Mouse (Mus musculus) liver, embryonic 14.5 days (tissue): ENCODE results near the gene Stk35. TPM values are rescaled to one million over a fixed set of nuclear protein-coding genes. Genes with fewer than 3 reads are reported as not detected.

Source experiments
- ATAC-seq: fragments of 200-750 bp; cut with Nextera tagmentation; 2 replicates; pipeline ENCODE4 v1.8.0; 2017; ENCODE audit warnings: moderate number of reproducible peaks, mild to moderate bottlenecking, moderate library complexity; ENCODE audit not compliant: insufficient read depth
- DNase-seq, 3 experiments: peaks; one replicate each; pipeline ENCODE4 v3.0.0-alpha.2; 2012 to 2013; ENCODE audit warnings: low read depth in 3 of 3, low spot score in 3 of 3
- H3K27ac ChIP-seq: fragments of 300-500 bp; sonication (generic); 2 replicates; pipeline ENCODE4 v1.5.1; 2014; ENCODE audit warnings: moderate library complexity, mild to moderate bottlenecking, control low read depth, inconsistent platforms
- H3K27me3 ChIP-seq: fragments of 300-500 bp; sonication (generic); 2 replicates; pipeline ENCODE4 v1.6.1; 2014; ENCODE audit warnings: mild to moderate bottlenecking, low read length, moderate library complexity; ENCODE audit not compliant: control insufficient read depth, insufficient read depth
- H3K36me3 ChIP-seq: fragments of 300-500 bp; sonication (generic); replicated peaks from 2 replicates; pipeline ENCODE4 v1.6.1; 2014; ENCODE audit warnings: low read depth; ENCODE audit not compliant: control insufficient read depth, insufficient read depth
- H3K4me1 ChIP-seq, 2 experiments: fragments of 200-500 bp in 1 of 2; fragments of 300-500 bp in 1 of 2; sonication (generic) in 1 of 2; replicated peaks; 2 replicates each; pipeline ENCODE4 v1.6.1; 2012 to 2014; ENCODE audit warnings: antibody characterized with exemption in 1 of 2, inconsistent platforms in 1 of 2, low read length in 1 of 2; ENCODE audit not compliant: control insufficient read depth in 2 of 2, insufficient read depth in 2 of 2
- H3K4me2 ChIP-seq: fragments of 300-500 bp; sonication (generic); 2 replicates; pipeline ENCODE4 v1.6.1; 2014; ENCODE audit warnings: low read depth, mild to moderate bottlenecking, control low read depth, moderate library complexity
- H3K4me3 ChIP-seq, 2 experiments: fragments of 200-500 bp in 1 of 2; fragments of 300-500 bp in 1 of 2; sonication (generic) in 1 of 2; 2 replicates each; pipeline ENCODE4 v1.5.1; 2012 to 2014; ENCODE audit warnings: low read depth in 2 of 2, low read length in 2 of 2, mild to moderate bottlenecking in 2 of 2, control low read depth in 1 of 2, inconsistent platforms in 1 of 2, moderate library complexity in 1 of 2; ENCODE audit not compliant: insufficient read depth in 1 of 2
- H3K9ac ChIP-seq: fragments of 300-500 bp; sonication (generic); replicated peaks from 2 replicates; pipeline ENCODE4 v1.6.1; 2014; ENCODE audit warnings: mild to moderate bottlenecking, control low read depth, moderate library complexity
- H3K9me3 ChIP-seq: fragments of 300-500 bp; sonication (generic); 2 replicates; pipeline ENCODE4 v1.6.1; 2016; ENCODE audit warnings: low read length, mixed read lengths; ENCODE audit not compliant: control insufficient read depth
- CTCF ChIP-seq: IDR thresholded peaks from 2 replicates; pipeline ENCODE4 v1.5.1; 2016; ENCODE audit warnings: antibody characterized with exemption, low read depth, control low read depth
- EP300 ChIP-seq: IDR thresholded peaks from 2 replicates; pipeline ENCODE4 v1.6.1; 2016; ENCODE audit warnings: antibody characterized with exemption, low read depth
- WGBS: fragments of 180-500 bp; shearing (Covaris S2); extraction: QIAGEN DNeasy Blood & Tissue Kit; methylation state at CpG from one replicate; pipeline ENCODE4 v1.1.7; 2014; ENCODE audit not compliant: insufficient replicate concordance; 5-methylcytosine and 5-hydroxymethylcytosine counted together
- polyA plus RNA-seq, 2 experiments: library from polyadenylated mRNA; depleted of rRNA in 1 of 2; stranded (reverse) in 1 of 2; unstranded in 1 of 2; fragments of >200 nt; fragmentation: Nextera tagmentation in 1 of 2; extraction: Ambion mirVana in 1 of 2; gene quantifications; 2 replicates each; pipeline versions ENCODE4 v1.2.1 to v1.2.3; 2012 to 2014

Stk35 gene
- polyA plus RNA-seq, 2 experiments = 4.9 to 5.8 TPM

DNA sequence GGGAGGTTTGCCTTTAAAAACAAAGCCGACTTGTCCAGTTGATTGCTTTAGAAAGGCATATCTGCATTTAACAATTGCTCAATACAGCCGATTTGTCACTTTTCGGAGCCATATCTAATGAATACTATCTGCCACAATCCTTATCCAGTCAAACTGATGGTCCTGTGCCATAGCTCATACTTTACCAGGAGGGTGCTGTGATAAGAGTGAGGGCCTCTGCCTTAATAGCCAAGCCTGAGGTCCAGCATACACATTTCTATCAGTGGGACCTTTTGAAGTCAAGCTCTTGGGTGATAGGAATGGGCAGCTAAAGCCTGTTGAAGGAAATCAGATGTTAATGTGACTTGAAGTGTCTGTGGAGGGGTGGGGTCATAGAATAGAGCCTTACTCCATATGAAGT, 13.7 kb downstream of the Stk35 start:
- Histone ChIP-seq H3K36me3 (peaks cover 28% of the 10 kb centered on the region), H3K9ac (no peak overlapping the region), H3K9me3 (no peaks in the 10 kb centered on the region), H3K27ac (no peak overlapping the region), H3K4me2 (peak overlapping the region; percentile 18; the same call in 1 of the 2 replicates), H3K4me3 (no peak overlapping the region), H3K4me1 (peaks cover 6 to 14% of the 10 kb centered on the region in 2 experiments; a peak in 3 of 4 replicates), H3K27me3 (no peaks in the 10 kb centered on the region)
- 20% methylated on average over 3 of the region's 3 CpGs for WGBS
- ATAC-seq = peak; percentile 74
- DNase-seq = no peak
- TF ChIP-seq EP300 (peak; percentile 55), CTCF (no peak)

GRCm38 (mm10) chr2:129815076-129815475, 14.8 kb downstream of the Stk35 start:
- H3K36me3 ChIP-seq = peaks cover 23% of the 10 kb centered on the region
- peaks cover 6 to 14% of the 10 kb centered on the region in 2 experiments; a peak in 3 of 4 replicates for H3K4me1 ChIP-seq
- WGBS = 51% methylated on average over 2 of the region's 2 CpGs
- TF ChIP-seq CTCF (no peak), EP300 (no peak)
- DNase-seq (no peak), ATAC-seq (no peak)
- H3K27ac ChIP-seq = no peak overlapping the region
- no peak overlapping the region for H3K9ac ChIP-seq
- no peaks in the 10 kb centered on the region for H3K27me3 ChIP-seq
- no peak overlapping the region for H3K4me2 ChIP-seq
- no peak overlapping the region for H3K4me3 ChIP-seq
- no peaks in the 10 kb centered on the region for H3K9me3 ChIP-seq

DNA sequence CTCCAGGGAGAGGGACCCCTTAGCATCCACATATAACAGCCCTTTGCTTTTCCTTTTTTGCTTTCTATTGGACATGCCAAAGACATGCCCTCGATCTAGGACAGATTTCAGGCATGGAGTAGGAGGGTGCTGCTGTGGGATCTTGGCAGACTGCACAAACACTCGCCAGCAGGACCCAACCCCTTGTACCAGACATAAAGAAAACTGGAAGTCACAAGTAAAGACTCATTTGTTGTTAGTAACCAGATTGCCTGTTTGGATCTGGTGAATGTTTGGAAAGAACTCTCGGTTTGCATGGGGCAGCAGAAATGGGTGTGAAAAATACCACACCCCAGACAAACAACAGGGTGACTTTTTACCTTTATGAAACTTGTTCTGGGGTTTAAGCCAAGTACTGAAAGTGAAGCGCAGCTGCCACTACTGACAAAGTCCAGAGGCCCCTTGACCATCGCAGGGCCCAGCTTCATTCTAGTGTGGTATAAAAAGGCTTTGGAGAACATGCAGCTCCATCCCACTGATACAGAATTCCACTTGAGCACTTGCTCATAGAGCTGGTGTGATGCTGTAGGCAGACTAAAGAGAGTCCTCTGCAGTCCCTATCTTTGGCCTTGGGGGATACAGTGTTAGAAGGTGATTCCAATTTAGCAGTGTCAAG, 17.4 kb downstream of the Stk35 start:
- no peak for DNase-seq
- no peak overlapping the region for H3K9ac ChIP-seq
- H3K27me3 ChIP-seq = no peaks in the 10 kb centered on the region
- H3K9me3 ChIP-seq = no peaks in the 10 kb centered on the region
- no peak for TF ChIP-seq EP300
- TF ChIP-seq CTCF = no peak
- H3K4me2 ChIP-seq = no peak overlapping the region
- no peak for ATAC-seq
- peaks cover 5% of the 10 kb centered on the region for H3K36me3 ChIP-seq
- 85% methylated on average over 5 of the region's 5 CpGs for WGBS
- peaks cover 6 to 16% of the 10 kb centered on the region in 2 experiments; a peak in 3 of 4 replicates for H3K4me1 ChIP-seq
- no peak overlapping the region for H3K27ac ChIP-seq
- H3K4me3 ChIP-seq = no peak overlapping the region

GRCm38 (mm10) chr2:129818868-129819267, 18.6 kb downstream of the Stk35 start:
- Histone ChIP-seq H3K27ac (no peak overlapping the region), H3K4me1 (peaks cover 3 to 9% of the 10 kb centered on the region in 2 experiments; a peak in 3 of 4 replicates), H3K4me2 (no peak overlapping the region), H3K9me3 (no peaks in the 10 kb centered on the region), H3K4me3 (no peak overlapping the region), H3K27me3 (no peaks in the 10 kb centered on the region), H3K9ac (no peak overlapping the region), H3K36me3 (peaks cover 5% of the 10 kb centered on the region)
- no peak for TF ChIP-seq EP300
- TF ChIP-seq CTCF = no peak
- no peak for DNase-seq
- 81% methylated on average over 2 of the region's 2 CpGs for WGBS
- ATAC-seq = no peak

DNA sequence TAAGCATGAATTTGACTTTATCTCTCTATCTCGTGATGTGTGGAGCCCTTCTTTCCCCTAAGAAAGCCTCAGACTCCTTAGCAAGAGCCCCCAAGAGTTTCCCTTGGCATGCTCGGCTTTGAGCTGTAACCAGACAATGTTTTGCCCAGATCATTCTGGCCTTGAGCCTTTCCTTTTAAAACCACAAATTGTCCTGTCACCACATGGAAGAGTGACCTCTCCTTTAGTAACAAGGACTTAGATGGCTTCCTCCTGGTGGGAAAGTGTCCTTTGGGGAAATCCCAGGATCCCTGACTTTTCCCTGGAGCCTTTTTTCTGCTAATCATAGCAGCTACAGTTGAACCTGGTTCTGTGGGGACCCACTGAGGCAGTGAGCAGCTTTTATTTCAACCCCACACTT, 19.2 kb downstream of the Stk35 start:
- peaks cover 0 to 5% of the 10 kb centered on the region in 2 experiments; a peak in 1 of 4 replicates for H3K4me1 ChIP-seq
- 44% methylated on average over 2 of the region's 2 CpGs for WGBS
- DNase-seq (no peak), ATAC-seq (no peak)
- no peak overlapping the region for H3K27ac ChIP-seq
- peaks cover 5% of the 10 kb centered on the region for H3K36me3 ChIP-seq
- no peak for TF ChIP-seq EP300
- no peaks in the 10 kb centered on the region for H3K9me3 ChIP-seq
- no peak overlapping the region for H3K4me2 ChIP-seq
- no peak overlapping the region; the same call in 1 of the 2 replicates for H3K9ac ChIP-seq
- no peak overlapping the region for H3K4me3 ChIP-seq
- no peaks in the 10 kb centered on the region for H3K27me3 ChIP-seq
